Mouse (Mus musculus) CH12.LX (cell line): ENCODE results near the gene Zhx3. TPM values are rescaled to one million over a fixed set of nuclear protein-coding genes. Genes with fewer than 3 reads are reported as not detected.

Experiments
- DNase-seq: peaks from one replicate; pipeline ENCODE4 v3.0.0-alpha.2; 2013; ENCODE audit errors: extremely low read depth
- H3K27ac ChIP-seq: 2 replicates; pipeline ENCODE4 v1.5.1; 2012; ENCODE audit warnings: low read depth, mild to moderate bottlenecking, control low read depth, moderate library complexity; ENCODE audit not compliant: insufficient read depth
- H3K27me3 ChIP-seq: replicated peaks from 2 replicates; pipeline ENCODE3; 2012; ENCODE audit warnings: inconsistent platforms
- H3K36me3 ChIP-seq, 2 experiments: replicated peaks in 1 of 2; 2 replicates each; pipeline versions ENCODE3 to v1.6.1; 2012; ENCODE audit warnings: inconsistent platforms in 1 of 2, low read length in 1 of 2, mild to moderate bottlenecking in 1 of 2, mixed read lengths in 1 of 2, moderate library complexity in 1 of 2; ENCODE audit not compliant: control insufficient read depth in 1 of 2, insufficient read depth in 1 of 2
- H3K4me1 ChIP-seq, 2 experiments: 2 replicates each; pipeline ENCODE4 v1.6.1; 2012; ENCODE audit warnings: inconsistent platforms in 1 of 2, moderate library complexity in 1 of 2; ENCODE audit not compliant: insufficient read depth in 2 of 2, control insufficient read depth in 1 of 2
- H3K4me2 ChIP-seq: 2 replicates; pipeline ENCODE4 v1.6.1; 2012; ENCODE audit warnings: low read depth, mild to moderate bottlenecking, control low read depth; ENCODE audit not compliant: poor library complexity, insufficient read depth, severe bottlenecking
- H3K4me3 ChIP-seq, 3 experiments: fragments of 150-350 bp in 1 of 3; sonication (generic) in 1 of 3; replicated peaks in 1 of 3; 2 replicates each; pipeline versions ENCODE3 to v1.5.1; 2011 to 2012; ENCODE audit warnings: low read depth in 2 of 3, low read length in 2 of 3, mild to moderate bottlenecking in 2 of 3, moderate library complexity in 2 of 3, control low read depth in 1 of 3, improper control_type of control experiment in 1 of 3, inconsistent platforms in 1 of 3, mixed read lengths in 1 of 3; ENCODE audit not compliant: poor library complexity in 1 of 3
- H3K79me2 ChIP-seq: replicated peaks from 2 replicates; pipeline ENCODE4 v1.6.1; 2012; ENCODE audit warnings: mild to moderate bottlenecking, moderate library complexity; ENCODE audit not compliant: control insufficient read depth, poor library complexity, insufficient read depth, severe bottlenecking; ENCODE audit errors: extremely low read depth
- H3K9ac ChIP-seq: 2 replicates; pipeline ENCODE4 v1.6.1; 2012; ENCODE audit warnings: low read depth, mild to moderate bottlenecking, control low read depth, moderate library complexity; ENCODE audit not compliant: insufficient read depth
- H3K9me3 ChIP-seq: replicated peaks from 2 replicates; pipeline ENCODE3; 2012; ENCODE audit warnings: low read length, inconsistent platforms, mixed read lengths
- CHD1 ChIP-seq: IDR thresholded peaks from 2 replicates; pipeline ENCODE4 v1.6.1; 2012; ENCODE audit warnings: low read depth, low read length, improper control_type of control experiment, inconsistent platforms
- CHD2 ChIP-seq: IDR thresholded peaks from 2 replicates; pipeline ENCODE4 v1.6.1; 2011; ENCODE audit warnings: low read length, improper control_type of control experiment
- CTCF ChIP-seq, 2 experiments: IDR thresholded peaks in 1 of 2; conservative IDR thresholded peaks in 1 of 2; 2 replicates each; pipeline ENCODE4 v1.5.1; 2011 to 2012; ENCODE audit warnings: low read depth in 2 of 2, low read length in 2 of 2, improper control_type of control experiment in 1 of 2, inconsistent platforms in 1 of 2, mild to moderate bottlenecking in 1 of 2, moderate library complexity in 1 of 2
- E2F4 ChIP-seq: IDR thresholded peaks from 2 replicates; pipeline ENCODE4 v1.6.1; 2011; ENCODE audit warnings: low read depth, low read length, improper control_type of control experiment; ENCODE audit not compliant: insufficient replicate concordance
- EP300 ChIP-seq: IDR thresholded peaks from 2 replicates; pipeline ENCODE4 v1.6.1; 2011; ENCODE audit warnings: low read length, improper control_type of control experiment
- GABPA ChIP-seq: IDR thresholded peaks from 2 replicates; pipeline ENCODE4 v1.6.1; 2012; ENCODE audit warnings: low read depth, low read length, improper control_type of control experiment, inconsistent platforms; ENCODE audit not compliant: insufficient replicate concordance
- HCFC1 ChIP-seq: IDR thresholded peaks from 2 replicates; pipeline ENCODE4 v1.6.1; 2012; ENCODE audit warnings: low read depth, mild to moderate bottlenecking, inconsistent platforms, low read length, improper control_type of control experiment
- KAT2A ChIP-seq: IDR thresholded peaks from 2 replicates; pipeline ENCODE4 v1.6.1; 2012; ENCODE audit warnings: low read length, improper control_type of control experiment, inconsistent platforms; ENCODE audit not compliant: insufficient replicate concordance
- NRF1 ChIP-seq: IDR thresholded peaks from 2 replicates; pipeline ENCODE4 v1.6.1; 2014; ENCODE audit warnings: low read depth, mild to moderate bottlenecking, inconsistent platforms, low read length, improper control_type of control experiment, moderate library complexity
- POLR2A ChIP-seq: IDR thresholded peaks from 2 replicates; pipeline ENCODE4 v1.6.1; 2011; ENCODE audit warnings: low read depth, mild to moderate bottlenecking, improper control_type of control experiment, low read length
- POLR2AphosphoS2 ChIP-seq: IDR thresholded peaks from 2 replicates; pipeline ENCODE4 v1.6.1; 2011; ENCODE audit warnings: low read depth, low read length, improper control_type of control experiment
- RAD21 ChIP-seq: IDR thresholded peaks from 2 replicates; pipeline ENCODE4 v1.6.1; 2011; ENCODE audit warnings: low read depth, mild to moderate bottlenecking, low read length, improper control_type of control experiment, moderate library complexity
- SIN3A ChIP-seq: IDR thresholded peaks from 2 replicates; pipeline ENCODE4 v1.6.1; 2012; ENCODE audit warnings: low read length, improper control_type of control experiment, inconsistent platforms
- SMC3 ChIP-seq: IDR thresholded peaks from 2 replicates; pipeline ENCODE4 v1.6.1; 2011; ENCODE audit warnings: low read depth, low read length, improper control_type of control experiment
- TCF12 ChIP-seq: IDR thresholded peaks from 2 replicates; pipeline ENCODE4 v1.6.1; 2014; ENCODE audit warnings: low read depth, mild to moderate bottlenecking, inconsistent platforms, low read length, improper control_type of control experiment
- USF2 ChIP-seq: conservative IDR thresholded peaks from 2 replicates; pipeline ENCODE4 v1.6.1; 2011; ENCODE audit warnings: low read depth, low read length, improper control_type of control experiment
- ZC3H11A ChIP-seq: IDR thresholded peaks from 2 replicates; pipeline ENCODE4 v1.6.1; 2012; ENCODE audit warnings: low read depth, mild to moderate bottlenecking, inconsistent platforms, low read length, improper control_type of control experiment
- ZKSCAN1 ChIP-seq: IDR thresholded peaks from 2 replicates; pipeline ENCODE4 v1.6.1; 2012; ENCODE audit warnings: low read depth, inconsistent platforms, low read length, improper control_type of control experiment, borderline replicate concordance
- dilution Hi-C: fragments of 300-500 bp; cut with MboI; formaldehyde crosslinking; loops from 2 replicates; pipeline ENCODE4 v1.14.3; 2020; ENCODE audit warnings: low sequenced_read_pairs; ENCODE audit not compliant: extremely low pct_unique_long_range_greater_than_20kb, extremely low pct_ligation_motif_present
- in situ Hi-C: fragments of 300-500 bp; cut with MboI; formaldehyde crosslinking; loops from 3 replicates; pipeline ENCODE4 v1.14.3; 2019; ENCODE audit warnings: low sequenced_read_pairs, low pct_ligation_motif_present, low pct_unique_long_range_greater_than_20kb, mixed read lengths
- polyA plus RNA-seq: library from polyadenylated mRNA; unstranded; fragments of >175 nt; gene quantifications from 2 replicates; pipeline ENCODE4 v1.2.1, GENCODE M21; 2012; ENCODE audit warnings: low read depth; ENCODE audit not compliant: insufficient read length
- total RNA-seq, 2 experiments: library from RNA; depleted of rRNA; stranded (reverse); fragments of 300-350 nt in 1 of 2; fragments of >200 nt in 1 of 2; gene quantifications; 2 replicates each; pipeline ENCODE4 v1.2.3; 2012 to 2014

Zhx3 gene
- total and polyA plus RNA-seq, 3 experiments: 1.3 to 4.2 (median 2.6) TPM

GRCm38 (mm10) chr2:160770409-160770808 lies 102.4 kb downstream of the Zhx3 start:
- TF ChIP-seq SIN3A (no peak), EP300 (no peak), NRF1 (no peak), ZC3H11A (no peak), HCFC1 (no peak), TCF12 (no peak), POLR2AphosphoS2 (no peak), RAD21 (no peak), CHD2 (no peak), POLR2A (no peak), CHD1 (no peak)
- H3K4me1 ChIP-seq: no peaks in the 10 kb centered on the region
- no peaks in the 10 kb centered on the region for H3K27me3 ChIP-seq
- H3K9me3 ChIP-seq: no peaks in the 10 kb centered on the region
- H3K9ac ChIP-seq: no peak overlapping the region
- H3K79me2 ChIP-seq: no peaks in the 10 kb centered on the region
- no peak overlapping the region for H3K27ac ChIP-seq
- peaks cover 0 to 29% of the 10 kb centered on the region in 2 experiments for H3K36me3 ChIP-seq
- in situ Hi-C loops (no loop called here), dilution Hi-C loops (no loop called here)
- H3K4me3 ChIP-seq: no peak overlapping the region
- no peak overlapping the region for H3K4me2 ChIP-seq
- DNase-seq: no peak

DNA sequence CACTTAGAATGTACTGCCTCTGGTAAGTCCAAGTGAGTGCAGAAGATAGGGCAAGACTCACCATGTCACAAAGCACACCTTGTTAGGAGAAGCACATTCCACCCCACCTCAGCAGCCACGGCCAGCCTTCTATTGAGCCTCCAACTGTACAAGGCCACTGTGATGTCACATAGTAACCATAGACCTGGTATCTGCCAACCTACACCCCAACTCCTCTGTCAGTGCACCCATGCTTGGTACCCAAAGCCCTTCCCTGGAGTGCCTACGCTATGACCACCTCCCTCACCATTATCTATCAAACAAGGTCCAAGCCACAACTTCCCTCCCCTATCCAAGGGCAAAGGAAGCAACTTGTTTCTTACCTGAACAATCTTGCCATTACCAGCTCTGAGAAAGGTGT lies 103.8 kb downstream of the Zhx3 start:
- TF ChIP-seq SMC3 (no peak), KAT2A (no peak), HCFC1 (no peak), GABPA (no peak), TCF12 (no peak), CTCF (conservative IDR thresholded peaks at IDR 0.05 in 1 of 2, IDR thresholded peaks at IDR 0.05 in 1 of 2; ENCODE audit: low read depth in 2 of 2, low read length in 2 of 2) (no peak), USF2 (no peak), ZKSCAN1 (no peak), E2F4 (no peak)
- TF ChIP-seq, all 38 proteins: peak for 0
- Histone ChIP-seq H3K36me3 (peaks cover 0 to 40% of the 10 kb centered on the region in 2 experiments), H3K27me3 (no peaks in the 10 kb centered on the region), H3K4me2 (no peak overlapping the region), H3K4me3 (no peak overlapping the region), H3K9me3 (no peaks in the 10 kb centered on the region), H3K4me1 (peaks cover 0 to 9% of the 10 kb centered on the region in 2 experiments; a peak in 2 of 4 replicates), H3K79me2 (no peaks in the 10 kb centered on the region), H3K9ac (no peak overlapping the region), H3K27ac (no peak overlapping the region)
- DNase-seq: no peak
- in situ Hi-C loops: no loop called here
- dilution Hi-C loops: no loop called here
